Mouse (Mus musculus): ENCODE measurements around the gene Zc2hc1b.
"Not testable (repeated sequence)": the region's sequence is repeated elsewhere in the genome, so short reads cannot be mapped to it uniquely, and the experiment has no call there.

Zc2hc1b gene

DNA sequence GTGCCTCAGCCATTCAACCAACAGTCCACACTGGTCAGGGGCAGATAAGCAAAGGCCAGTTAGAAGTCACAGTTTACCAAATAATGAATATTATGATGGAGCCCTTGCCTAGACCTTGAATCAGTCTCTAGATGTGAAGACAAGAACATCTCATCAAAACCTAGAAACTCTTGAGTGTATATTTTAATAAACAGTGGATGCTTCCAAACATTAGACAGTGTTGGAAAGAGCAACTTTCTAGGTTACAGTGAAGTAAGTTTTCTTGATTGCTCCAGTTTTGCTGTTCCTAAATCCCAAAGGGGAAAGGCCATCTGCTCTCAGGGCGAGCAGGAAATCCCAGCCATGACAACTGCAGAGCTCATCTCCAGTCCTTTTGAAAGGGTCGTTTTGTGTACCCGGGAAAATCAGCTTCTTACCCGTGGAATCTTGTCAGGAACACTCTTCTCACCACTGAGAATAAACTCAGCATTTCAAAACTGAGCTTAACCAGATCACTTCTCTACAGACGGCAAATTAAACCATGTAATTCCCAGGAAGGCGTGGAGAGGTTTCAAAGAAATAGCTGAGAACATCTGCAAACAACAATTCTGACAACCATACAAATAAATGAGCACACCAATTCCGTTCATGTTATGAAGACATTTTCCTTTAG, at the start of gene Zc2hc1b:
Gene Zc2hc1b, minus strand, starts transcription at position 51 of the 652 bp plus-strand sequence.
- no peak for DNase-seq (ENCODE audit: inconsistent ontology term)

DNA sequence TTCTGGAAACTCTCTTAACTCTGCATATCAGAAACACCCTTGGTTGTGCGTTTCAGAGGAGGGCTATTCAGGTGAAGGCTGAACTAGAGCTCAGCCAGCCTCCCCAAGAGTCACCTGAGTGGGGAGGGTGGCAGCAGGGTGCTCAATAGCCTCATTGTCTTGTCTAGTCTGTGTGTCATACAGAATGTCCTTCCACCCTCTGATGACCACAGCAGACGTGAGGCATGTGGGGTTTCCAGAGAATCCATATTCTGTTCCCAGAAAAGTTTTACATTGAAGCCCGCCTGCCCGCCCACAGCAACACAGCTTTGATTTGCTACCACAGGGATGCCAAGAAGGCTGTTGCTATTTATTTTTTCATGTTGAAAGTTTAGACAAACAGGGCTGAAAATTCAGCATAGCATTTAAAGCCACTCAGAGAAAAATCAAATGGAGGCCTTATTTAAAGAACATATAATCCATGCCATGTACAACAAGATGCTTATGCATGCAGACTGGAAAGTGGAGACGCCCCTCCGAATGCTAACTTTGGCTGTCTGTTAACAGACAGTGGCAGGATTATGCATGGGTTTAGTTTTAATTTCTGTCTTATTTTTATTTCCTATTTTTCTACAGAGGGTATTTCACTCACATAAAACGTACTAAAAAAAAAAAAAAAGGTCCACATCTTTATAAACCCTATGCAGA, 47.7 kb upstream of the Zc2hc1b start:
- DNase-seq (ENCODE audit: inconsistent ontology term) = peak; percentile 66

DNA sequence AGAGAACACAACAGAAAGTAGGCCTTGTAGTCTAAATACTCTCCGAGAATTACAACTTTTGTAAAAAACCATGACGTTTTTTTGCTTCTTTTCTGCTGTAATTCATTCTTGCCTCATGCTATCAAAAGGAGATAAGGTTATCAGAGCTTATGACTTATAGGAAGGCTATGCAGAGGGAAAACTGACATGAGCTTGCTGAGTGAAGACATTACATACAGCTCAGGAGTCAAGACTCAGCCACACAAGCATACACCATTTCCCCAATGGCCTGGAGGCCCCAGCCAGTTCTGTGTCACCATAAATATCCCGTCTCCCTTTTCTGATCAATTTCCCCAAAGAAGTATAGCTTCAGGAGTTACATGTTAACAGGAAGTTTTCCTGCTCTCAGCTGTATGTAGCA, 44.3 kb upstream of the Zc2hc1b start:
- no peak for DNase-seq (ENCODE audit: inconsistent ontology term)

DNA sequence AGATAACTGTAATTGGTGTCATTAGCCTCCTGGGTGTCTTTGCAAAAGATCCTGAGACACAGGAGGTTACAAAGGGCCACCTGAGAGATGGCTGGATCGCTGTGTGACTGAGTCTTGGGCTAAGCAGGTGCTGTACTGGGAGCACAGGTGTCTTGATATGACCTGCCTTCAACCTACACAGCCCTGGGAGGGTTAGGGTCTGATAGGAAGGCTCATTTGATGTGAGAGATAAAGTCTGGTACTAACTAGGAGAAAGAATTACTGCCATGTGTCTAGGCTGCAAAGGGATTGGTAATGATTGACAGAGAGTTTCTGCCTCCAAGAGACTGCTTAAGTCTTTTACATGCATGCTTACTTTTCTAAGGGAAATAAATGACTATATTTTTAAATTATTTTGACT, 42.2 kb upstream of the Zc2hc1b start:
- no peak for DNase-seq (ENCODE audit: inconsistent ontology term)

DNA sequence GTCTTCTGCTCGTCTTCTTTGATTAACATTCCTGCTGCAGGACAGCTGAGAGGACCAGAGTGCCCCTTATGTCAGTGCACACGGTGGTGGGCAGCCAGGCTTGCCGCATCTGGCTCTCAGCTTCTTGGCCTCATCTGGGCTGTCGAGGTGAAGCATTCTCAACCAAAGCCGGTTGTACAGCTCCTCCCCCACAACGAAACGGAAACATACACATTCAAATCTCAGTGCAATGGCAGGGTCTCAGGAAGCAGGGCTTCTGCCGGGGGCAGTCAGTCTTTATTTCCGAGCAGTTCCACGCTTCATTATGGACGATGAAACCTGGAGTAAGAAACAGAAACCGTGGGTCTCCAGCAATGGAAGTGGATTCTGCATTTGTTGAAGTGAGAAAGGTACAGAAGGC, 36.1 kb upstream of the Zc2hc1b start:
- no peak for DNase-seq (ENCODE audit: inconsistent ontology term)

DNA sequence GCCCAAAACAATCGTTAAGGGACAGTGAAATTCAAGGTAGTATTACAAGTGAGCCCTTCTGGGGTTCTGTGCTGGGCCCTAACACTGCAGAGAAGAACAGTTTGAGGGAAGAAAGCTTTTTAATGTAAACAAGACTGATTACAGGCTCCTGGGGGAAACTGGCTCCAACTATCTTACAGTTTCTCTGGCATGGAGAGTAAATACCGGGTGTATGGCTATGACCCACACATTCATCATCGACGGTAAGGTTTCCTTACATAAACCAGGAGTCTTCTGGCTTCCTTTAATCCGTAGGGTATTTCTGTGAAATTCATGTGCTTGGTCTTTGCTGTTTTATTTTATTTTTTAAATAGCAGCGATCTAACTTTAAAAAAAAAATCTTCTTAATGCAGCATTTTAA, 35.0 kb upstream of the Zc2hc1b start:
- no peak for DNase-seq (ENCODE audit: inconsistent ontology term)

DNA sequence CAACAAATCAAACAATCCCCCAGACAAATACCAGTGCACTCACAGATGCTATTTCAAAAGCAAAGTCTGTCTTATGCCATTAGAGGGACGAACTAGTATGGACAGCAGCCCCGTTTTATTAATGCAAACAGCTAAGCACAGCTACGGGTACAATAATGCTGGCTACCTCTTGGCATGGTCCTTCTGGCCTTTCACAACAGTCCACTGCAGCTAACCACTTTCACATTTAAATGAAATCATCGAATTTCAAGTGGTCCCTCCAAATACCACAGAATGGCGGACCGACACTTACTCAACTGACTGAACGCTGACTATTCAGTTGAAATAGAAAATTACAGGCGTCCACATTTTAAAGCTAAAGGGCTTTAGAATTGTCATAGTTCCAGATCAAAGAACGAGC, 34.5 kb upstream of the Zc2hc1b start:
- no peak for DNase-seq (ENCODE audit: inconsistent ontology term)

DNA sequence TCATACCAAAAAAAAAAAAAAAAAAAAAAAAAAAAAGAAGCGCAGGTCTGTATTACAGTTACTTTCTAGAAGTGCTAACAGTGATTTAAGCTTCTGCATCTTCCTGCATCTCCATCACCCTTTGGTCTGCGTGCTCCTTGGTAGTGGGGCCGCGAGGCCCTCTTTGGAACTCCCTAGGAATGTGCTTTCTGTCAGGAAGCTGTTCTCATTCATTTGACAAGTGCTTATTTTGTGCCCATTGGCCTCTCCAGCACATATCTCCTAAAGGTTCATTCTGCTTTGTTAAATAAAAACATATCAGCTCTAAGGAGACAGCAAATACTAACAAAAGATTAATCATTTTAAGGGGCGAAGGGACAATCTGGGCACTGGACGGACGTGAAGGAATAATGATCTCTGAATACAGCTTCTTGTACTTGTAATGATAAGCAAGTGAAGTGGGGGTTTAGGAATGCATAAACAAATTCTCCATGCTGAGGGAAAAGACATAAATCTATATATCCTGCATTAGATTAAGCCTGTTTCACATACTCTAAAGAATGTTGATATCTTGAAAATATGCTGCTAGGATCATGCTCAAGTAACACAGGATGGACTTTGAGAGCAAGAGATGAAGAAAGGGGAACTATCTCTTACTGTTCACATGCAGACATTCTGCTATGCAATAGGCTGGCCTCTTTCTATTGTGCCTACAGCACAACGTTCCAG, 32.3 kb upstream of the Zc2hc1b start:
- peak; percentile 9 for DNase-seq (ENCODE audit: inconsistent ontology term)

DNA sequence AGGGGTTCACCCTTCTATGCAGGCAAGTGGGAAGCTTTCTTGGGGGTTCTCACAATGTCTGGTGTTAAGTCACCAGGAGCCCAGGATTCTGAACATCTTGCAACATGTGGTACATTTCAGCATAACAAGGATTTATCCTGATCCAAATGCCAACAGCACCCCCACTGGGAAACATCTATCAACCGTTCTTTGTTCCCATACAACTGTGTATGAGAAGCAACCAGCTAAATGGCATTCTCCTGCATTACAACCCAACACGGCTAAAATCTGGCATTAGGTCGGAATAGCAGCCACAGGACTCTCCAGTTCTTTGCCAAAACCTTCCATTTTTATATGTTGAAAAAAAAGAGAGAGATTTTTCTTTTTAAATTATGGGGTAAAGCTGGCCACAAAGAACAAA, 31.7 kb upstream of the Zc2hc1b start:
- DNase-seq (ENCODE audit: inconsistent ontology term) = peak; percentile 12

DNA sequence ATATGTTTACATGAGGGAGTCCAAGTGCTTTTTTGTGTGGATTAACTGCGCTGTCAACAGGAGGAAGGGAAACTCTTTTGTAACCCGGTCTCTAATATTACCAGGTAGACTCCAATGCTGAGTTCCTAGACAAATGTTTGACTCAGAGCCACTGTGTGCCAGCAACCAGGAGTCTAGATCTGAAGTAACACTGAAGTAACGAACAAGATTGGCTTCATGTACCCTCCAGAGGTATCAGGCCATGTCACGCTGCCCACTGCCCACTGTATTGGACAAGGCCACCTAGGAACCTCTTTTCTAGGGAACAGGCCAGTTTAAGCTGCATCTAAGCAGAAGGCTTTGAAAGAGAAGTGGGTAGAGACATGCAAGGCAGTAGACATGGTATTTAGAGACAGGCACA, 31.2 kb upstream of the Zc2hc1b start:
- no peak for DNase-seq (ENCODE audit: inconsistent ontology term)

DNA sequence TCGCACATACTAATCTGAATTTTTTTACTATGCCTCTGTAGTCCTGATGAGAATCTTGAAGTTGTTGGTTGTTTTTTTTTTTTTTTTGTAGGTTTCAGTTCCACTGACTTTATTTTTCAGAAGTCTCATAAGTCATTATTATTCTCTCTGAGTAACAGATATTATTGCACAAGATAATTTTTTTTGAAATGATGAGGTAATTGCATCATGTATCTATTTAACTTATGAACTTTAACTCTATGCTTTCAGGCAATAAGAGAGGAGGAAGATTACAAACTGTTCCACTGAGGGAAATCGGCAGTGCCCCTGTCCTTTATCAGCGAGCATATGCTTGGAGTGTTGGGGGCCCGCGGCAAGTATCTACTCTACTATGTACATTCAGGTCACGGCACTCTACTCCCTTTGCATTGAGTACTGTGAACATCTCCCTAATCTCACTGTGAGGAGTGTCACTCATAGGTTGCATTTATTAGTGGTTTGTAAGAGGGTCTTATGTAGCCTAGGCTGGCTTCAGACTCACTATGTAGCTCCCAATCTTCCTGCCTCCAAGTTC, 24.0 kb upstream of the Zc2hc1b start:
- no peak for DNase-seq (ENCODE audit: inconsistent ontology term)

DNA sequence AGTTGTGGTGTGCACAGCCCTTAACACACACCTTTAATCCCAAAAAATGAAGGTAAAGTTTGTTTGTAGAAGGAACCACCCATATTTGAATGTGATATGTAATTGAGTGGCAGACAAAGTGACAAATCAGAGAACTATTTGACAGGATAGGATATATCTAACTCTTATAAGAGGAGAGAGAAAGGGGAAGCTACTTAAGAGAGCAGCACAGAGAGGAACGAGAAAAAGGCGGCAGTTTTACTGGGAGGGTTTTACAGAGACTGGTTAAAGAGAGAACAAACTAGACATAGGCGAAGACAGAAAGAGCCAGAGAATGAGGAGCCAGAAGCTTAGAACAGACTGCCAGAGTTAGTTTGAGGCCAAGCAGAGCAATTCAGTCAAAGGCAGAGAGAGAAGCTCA, 23.0 kb upstream of the Zc2hc1b start:
- no peak for DNase-seq (ENCODE audit: inconsistent ontology term)

DNA sequence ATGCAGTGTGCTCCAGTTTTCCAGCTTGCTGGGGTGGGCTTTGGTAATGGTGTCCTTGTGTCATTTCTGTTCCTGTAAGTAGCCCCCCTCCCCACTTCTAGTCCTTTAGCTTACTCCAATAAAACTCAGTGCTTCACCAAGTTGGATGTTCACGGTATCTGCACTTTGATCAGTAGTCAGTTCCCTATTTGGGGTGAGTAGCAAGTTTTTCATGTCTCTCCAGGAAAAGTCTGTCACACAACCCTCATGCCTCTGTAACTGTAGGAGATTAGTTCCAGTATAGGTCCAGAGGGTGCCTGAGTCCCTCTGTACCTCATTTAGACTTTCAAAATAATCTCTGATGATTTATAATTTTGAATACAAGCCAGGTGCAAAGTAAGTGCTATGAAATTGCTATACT, 21.4 kb upstream of the Zc2hc1b start:
- DNase-seq (ENCODE audit: inconsistent ontology term) = no peak

DNA sequence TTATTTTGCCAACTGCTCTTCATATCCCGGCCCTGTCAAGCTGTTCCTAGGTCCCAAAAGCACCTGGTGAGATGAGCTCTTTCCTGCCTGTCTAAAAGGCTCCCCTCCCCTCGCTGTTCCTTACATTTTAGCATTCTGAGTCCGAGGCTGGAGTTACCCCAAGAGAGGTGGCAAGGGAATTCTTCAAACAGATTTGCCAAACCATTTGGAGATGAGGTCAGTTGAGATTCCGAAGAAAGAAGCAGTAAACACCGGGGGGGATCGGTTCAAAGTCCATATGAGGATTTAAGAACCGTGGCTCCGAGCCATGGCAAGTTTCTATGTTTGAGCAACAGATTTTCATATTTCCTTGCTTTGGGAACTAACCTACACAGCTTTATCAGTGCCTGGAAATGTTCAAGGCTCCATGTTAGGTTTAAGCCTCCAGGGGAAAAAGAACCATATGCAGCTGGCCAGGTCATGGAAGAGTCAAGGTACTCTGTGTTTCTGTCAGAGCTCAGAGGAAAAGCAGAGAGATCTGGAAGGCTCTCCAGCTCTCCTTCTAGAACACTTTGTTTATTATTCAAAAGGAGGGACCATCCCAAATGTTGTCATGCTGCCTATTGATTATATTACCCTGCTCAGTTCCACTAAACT, 19.2 kb upstream of the Zc2hc1b start:
- no peak for DNase-seq (ENCODE audit: inconsistent ontology term)

DNA sequence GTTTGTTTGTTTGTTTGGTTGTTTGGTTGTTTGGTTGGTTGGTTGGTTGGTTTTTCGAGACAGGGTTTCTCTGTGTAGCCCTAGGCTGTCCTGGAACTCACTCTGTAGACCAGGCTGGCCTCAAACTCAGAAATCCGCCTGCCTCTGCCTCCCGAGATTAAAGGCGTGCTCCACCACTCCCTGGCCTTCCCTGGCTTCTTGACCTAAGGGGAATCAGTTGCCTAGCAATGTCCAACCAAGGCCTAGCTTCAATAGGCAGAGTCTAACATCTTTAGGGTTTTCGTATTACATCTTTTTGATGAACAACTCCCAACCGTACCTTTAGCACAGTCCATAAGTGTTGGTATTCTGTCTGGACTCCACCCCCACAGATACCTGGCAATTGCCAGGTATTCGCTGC, 15.7 kb upstream of the Zc2hc1b start:
- DNase-seq (ENCODE audit: inconsistent ontology term) = not testable (repeated sequence)

DNA sequence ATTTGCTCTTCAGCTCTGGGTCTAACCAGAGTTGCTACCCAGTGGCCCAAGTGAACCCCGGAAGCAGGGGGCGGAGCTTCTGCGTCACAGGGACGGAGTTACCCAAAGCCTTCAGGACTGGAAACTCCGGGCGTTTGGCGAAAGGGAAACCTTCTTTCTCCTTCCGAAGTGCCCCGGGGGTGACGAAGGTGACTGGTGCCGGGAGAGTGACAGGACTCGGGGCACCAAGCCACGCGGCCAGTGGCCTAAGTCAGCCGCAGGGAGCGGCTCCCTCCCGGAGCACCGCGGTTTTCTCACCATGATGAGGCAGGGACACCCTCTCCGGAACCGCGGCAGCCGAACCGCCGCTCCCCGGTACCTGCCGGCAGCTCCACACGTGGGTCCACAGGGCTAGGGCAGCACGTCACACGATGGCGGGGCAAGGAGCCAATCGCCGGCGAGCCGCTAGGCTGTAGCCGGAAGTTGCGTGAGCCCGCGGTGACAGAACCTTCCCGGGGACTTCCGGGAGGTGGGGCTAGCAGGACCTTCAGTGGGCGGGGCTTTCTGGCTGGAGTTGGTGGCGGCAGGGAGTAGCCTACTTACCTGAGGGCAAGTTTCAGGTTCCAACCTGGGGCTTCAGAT, 15.0 kb upstream of the Zc2hc1b start, which contains the start of gene Ltv1:
Gene Ltv1, minus strand, starts transcription at position 438 of the 621 bp plus-strand sequence.
- DNase-seq (ENCODE audit: inconsistent ontology term) = peak; percentile 95

DNA sequence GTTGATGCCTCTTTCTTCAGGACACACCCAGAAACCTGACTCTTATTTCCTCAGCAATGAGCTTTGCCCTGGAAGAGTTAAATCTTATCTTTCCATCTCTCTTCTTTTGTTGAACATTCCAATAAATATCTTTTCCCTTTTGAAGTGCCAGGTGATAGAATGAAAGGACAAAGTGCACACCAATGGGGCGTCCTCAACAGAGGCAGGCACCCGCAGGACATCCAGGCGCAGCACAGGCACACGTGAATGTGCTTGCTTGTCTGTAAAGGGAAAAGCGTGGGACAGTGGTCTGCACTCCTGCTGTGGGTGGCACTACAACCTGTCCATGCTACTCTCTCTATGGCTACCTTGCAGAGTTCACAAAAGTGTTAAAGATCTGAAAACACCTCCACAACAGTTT, 12.1 kb upstream of the Zc2hc1b start:
- DNase-seq (ENCODE audit: inconsistent ontology term) = no peak

DNA sequence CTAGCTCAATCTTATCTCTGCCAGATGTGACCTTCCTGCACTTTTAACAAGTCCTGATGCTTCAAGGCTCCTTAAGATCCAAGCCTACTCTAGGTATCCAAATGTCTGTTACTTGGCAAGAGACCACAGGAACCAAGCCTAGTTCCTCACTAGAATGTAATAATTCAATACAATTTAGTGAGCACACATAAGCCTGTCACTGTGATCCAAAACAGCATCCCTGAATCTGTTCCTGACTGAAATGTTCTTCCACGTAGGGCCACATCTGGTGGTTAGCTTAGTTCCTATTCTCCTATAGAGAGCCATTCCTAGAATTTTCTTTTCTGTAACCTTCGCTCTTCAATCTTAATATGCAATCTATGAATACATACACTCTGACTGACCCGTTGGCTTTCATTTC, 8.9 kb upstream of the Zc2hc1b start:
- DNase-seq (ENCODE audit: inconsistent ontology term) = no peak

DNA sequence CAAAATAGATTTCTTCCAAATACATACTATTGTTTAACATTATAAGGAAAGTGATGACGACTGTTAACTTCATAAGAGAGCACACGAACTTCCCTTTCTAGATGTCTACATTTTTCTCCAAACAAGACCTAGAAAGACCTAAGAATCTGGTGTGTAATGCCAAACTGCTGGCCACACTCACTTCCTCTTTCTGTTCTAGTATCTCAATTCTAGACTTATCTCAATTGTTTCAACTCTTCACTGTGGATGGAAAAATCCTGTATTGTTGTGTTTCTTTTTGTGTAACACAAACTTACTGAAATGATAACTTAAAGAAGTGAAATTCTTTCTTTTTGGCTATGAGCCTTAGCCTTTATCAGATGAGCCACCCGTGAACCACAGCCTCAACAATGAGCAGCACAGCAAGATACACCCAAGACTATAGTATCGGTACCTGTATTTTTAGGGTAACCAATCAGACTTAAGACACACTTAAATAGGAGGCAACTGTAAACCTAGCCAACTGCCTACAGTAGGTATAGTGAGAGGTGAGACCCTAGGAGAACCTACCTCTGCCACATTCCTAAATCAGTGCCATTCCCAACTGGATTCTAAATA, 6.4 kb upstream of the Zc2hc1b start:
- DNase-seq (ENCODE audit: inconsistent ontology term) = no peak

DNA sequence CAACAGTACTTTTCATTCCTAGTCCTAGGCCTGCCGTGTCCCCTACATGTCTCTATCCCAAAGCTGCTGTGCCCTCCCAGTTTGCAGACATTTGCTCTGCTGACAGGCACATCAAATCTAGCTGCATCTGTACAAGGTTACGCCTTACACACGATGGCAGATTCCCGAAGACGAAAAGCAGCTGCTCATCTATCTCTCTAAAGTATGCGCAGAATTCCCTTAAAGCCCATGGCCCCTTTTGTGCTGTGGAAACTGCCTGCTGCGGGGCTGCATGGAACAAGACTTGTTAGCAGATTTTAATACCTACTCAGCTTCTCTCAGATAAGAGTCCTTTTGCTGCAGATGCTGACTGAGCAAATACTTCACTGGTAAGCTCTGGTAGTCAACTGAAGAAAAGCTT, 2.4 kb upstream of the Zc2hc1b start:
- DNase-seq (ENCODE audit: inconsistent ontology term) = no peak

DNA sequence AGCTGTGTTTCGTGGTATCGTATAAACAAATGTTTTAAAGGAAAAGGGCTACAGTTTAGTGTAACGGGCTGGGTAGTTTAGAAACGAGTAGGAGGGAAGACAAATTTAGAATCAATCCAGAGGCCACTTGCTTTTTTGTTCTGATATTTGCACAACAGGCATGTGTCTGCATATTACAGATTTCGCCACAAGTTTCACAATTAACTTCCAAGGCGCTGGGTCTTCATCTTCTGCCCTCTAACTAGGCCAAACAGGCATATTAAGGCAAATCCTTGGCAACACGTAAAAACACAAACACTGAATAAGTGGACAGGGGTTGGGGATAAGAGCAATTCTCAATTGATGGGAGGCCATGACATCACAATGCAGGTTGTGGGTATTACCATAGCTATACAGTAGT, 2.0 kb downstream of the Zc2hc1b start:
- no peak for DNase-seq (ENCODE audit: inconsistent ontology term)
